Mouse (Mus musculus) kidney, embryonic 15.5 days (tissue): Measurements from ENCODE around the gene Xpnpep1. TPM values are rescaled to one million over a fixed set of nuclear protein-coding genes. Genes with fewer than 3 reads are reported as not detected.

Source experiments
- ATAC-seq: fragments of 200-750 bp; cut with Nextera tagmentation; replicated peaks from 2 replicates; pipeline ENCODE4 v1.8.0; 2017; ENCODE audit warnings: moderate TSS enrichment; ENCODE audit not compliant: low FRiP score
- H3K27ac ChIP-seq: fragments of 300-500 bp; sonication (generic); 2 replicates; pipeline ENCODE4 v1.5.1; 2015; ENCODE audit warnings: mild to moderate bottlenecking, inconsistent platforms
- H3K27me3 ChIP-seq: fragments of 300-500 bp; sonication (generic); 2 replicates; pipeline ENCODE4 v1.6.1; 2015; ENCODE audit warnings: inconsistent platforms
- H3K36me3 ChIP-seq: fragments of 300-500 bp; sonication (generic); 2 replicates; pipeline ENCODE4 v1.6.1; 2015; ENCODE audit warnings: inconsistent platforms
- H3K4me1 ChIP-seq: fragments of 300-500 bp; sonication (generic); 2 replicates; pipeline ENCODE4 v1.6.1; 2015; ENCODE audit warnings: inconsistent platforms
- H3K4me2 ChIP-seq: fragments of 300-500 bp; sonication (generic); 2 replicates; pipeline ENCODE4 v1.6.1; 2015; ENCODE audit warnings: moderate library complexity, mild to moderate bottlenecking, inconsistent platforms
- H3K4me3 ChIP-seq: fragments of 300-500 bp; sonication (generic); replicated peaks from 2 replicates; pipeline ENCODE4 v1.5.1; 2015; ENCODE audit warnings: mild to moderate bottlenecking, inconsistent platforms
- H3K9ac ChIP-seq: fragments of 300-500 bp; sonication (generic); 2 replicates; pipeline ENCODE4 v1.6.1; 2015; ENCODE audit warnings: mild to moderate bottlenecking, inconsistent platforms
- H3K9me3 ChIP-seq: fragments of 300-500 bp; sonication (generic); replicated peaks from 2 replicates; pipeline ENCODE4 v1.6.1; 2016; ENCODE audit warnings: inconsistent platforms
- WGBS: fragments of 180-500 bp; shearing (Covaris S2); methylation state at CpG from one replicate; pipeline ENCODE4 v1.1.7; 2015; ENCODE audit warnings: mixed read lengths; 5-methylcytosine and 5-hydroxymethylcytosine counted together
- polyA plus RNA-seq: library from polyadenylated mRNA; unstranded; fragments of >200 nt; fragmentation: Nextera tagmentation; extraction: Ambion mirVana; gene quantifications from 2 replicates; pipeline ENCODE4 v1.2.1, GENCODE M21; 2015

Xpnpep1 gene
- polyA plus RNA-seq, 1 experiment from 2014 or later: 168 TPM

- 0 out of 2 replicates have a peak overlapping the region, but pooled peaks have one; percentile 10 for H3K27ac ChIP-seq
- no peak for ATAC-seq
- 56% methylated on average over 12 of the region's 12 CpGs for WGBS
Observed at GRCm38 (mm10) chr19:53064292-53064971, 24.4 kb upstream of the Xpnpep1 start.

GRCm38 (mm10) chr19:53062046-53062445, 22.0 kb upstream of the Xpnpep1 start:
- peaks cover 30% of the 10 kb centered on the region for H3K4me1 ChIP-seq
- H3K9ac ChIP-seq: no peak overlapping the region
- no peak for ATAC-seq
- WGBS: 28% methylated on average over 3 of the region's 3 CpGs
- H3K36me3 ChIP-seq: no peaks in the 10 kb centered on the region
- no peaks in the 10 kb centered on the region for H3K27me3 ChIP-seq
- no peak overlapping the region for H3K4me3 ChIP-seq
- no peak overlapping the region for H3K4me2 ChIP-seq
- H3K27ac ChIP-seq: no peak overlapping the region
- H3K9me3 ChIP-seq: no peaks in the 10 kb centered on the region

More at GRCm38 (mm10) chr19:53064292-53064971, 24.4 kb upstream of the Xpnpep1 start:
- Histone ChIP-seq H3K9ac (no peak overlapping the region), H3K4me1 (peaks cover 25% of the 10 kb centered on the region), H3K4me2 (no peak overlapping the region), H3K36me3 (no peaks in the 10 kb centered on the region), H3K27me3 (no peaks in the 10 kb centered on the region), H3K4me3 (no peak overlapping the region), H3K9me3 (no peaks in the 10 kb centered on the region)

- Histone ChIP-seq H3K9ac (no peak overlapping the region), H3K9me3 (no peaks in the 10 kb centered on the region), H3K4me1 (peaks cover 11% of the 10 kb centered on the region; the same call in 1 of the 2 replicates), H3K27ac (peak overlapping the region; percentile 37; the same call in 1 of the 2 replicates), H3K27me3 (no peaks in the 10 kb centered on the region), H3K4me3 (no peak overlapping the region), H3K4me2 (no peak overlapping the region), H3K36me3 (no peaks in the 10 kb centered on the region)
- WGBS: 87% methylated on average over 16 of the region's 16 CpGs
- no peak for ATAC-seq
Observed at GRCm38 (mm10) chr19:53059344-53060111, 19.5 kb upstream of the Xpnpep1 start.

GRCm38 (mm10) chr19:53058726-53059334, 18.8 kb upstream of the Xpnpep1 start:
- H3K27me3 ChIP-seq: no peaks in the 10 kb centered on the region
- no peak overlapping the region for H3K4me3 ChIP-seq
- no peaks in the 10 kb centered on the region for H3K36me3 ChIP-seq
- H3K4me1 ChIP-seq: peaks cover 7% of the 10 kb centered on the region; the same call in 1 of the 2 replicates
- peak; percentile 72 for ATAC-seq
- peak overlapping the region; percentile 54 for H3K27ac ChIP-seq
- no peak overlapping the region for H3K4me2 ChIP-seq
- 64% methylated on average over 8 of the region's 8 CpGs for WGBS
- no peaks in the 10 kb centered on the region for H3K9me3 ChIP-seq
- no peak overlapping the region for H3K9ac ChIP-seq

GRCm38 (mm10) chr19:53057980-53058725, 18.1 kb upstream of the Xpnpep1 start:
- H3K4me2 ChIP-seq: no peak overlapping the region
- H3K4me1 ChIP-seq: peaks cover 7% of the 10 kb centered on the region; the same call in 1 of the 2 replicates
- no peaks in the 10 kb centered on the region for H3K27me3 ChIP-seq
- H3K9ac ChIP-seq: no peak overlapping the region
- WGBS: 58% methylated on average over 16 of the region's 16 CpGs
- no peaks in the 10 kb centered on the region for H3K36me3 ChIP-seq
- ATAC-seq: peak; percentile 38; the same call in 1 of the 2 replicates
- H3K4me3 ChIP-seq: no peak overlapping the region
- no peaks in the 10 kb centered on the region for H3K9me3 ChIP-seq
- peak overlapping the region; percentile 54 for H3K27ac ChIP-seq

- Histone ChIP-seq H3K36me3 (no peaks in the 10 kb centered on the region), H3K4me1 (peaks cover 18% of the 10 kb centered on the region), H3K4me3 (no peak overlapping the region), H3K27ac (no peak overlapping the region), H3K9ac (no peak overlapping the region), H3K4me2 (no peak overlapping the region), H3K9me3 (no peaks in the 10 kb centered on the region), H3K27me3 (no peaks in the 10 kb centered on the region)
- ATAC-seq: no peak
- 89% methylated on average over 16 of the region's 16 CpGs for WGBS
Observed at GRCm38 (mm10) chr19:53053355-53053754, 13.3 kb upstream of the Xpnpep1 start.

- H3K9me3 ChIP-seq: no peaks in the 10 kb centered on the region
- 23% methylated on average over 19 of the region's 19 CpGs for WGBS
- peak; percentile 81 for ATAC-seq
- H3K4me2 ChIP-seq: peak overlapping the region; percentile 37; the same call in 1 of the 2 replicates
- H3K27me3 ChIP-seq: no peaks in the 10 kb centered on the region
- H3K9ac ChIP-seq: no peak overlapping the region
- H3K4me1 ChIP-seq: peaks cover 24% of the 10 kb centered on the region
- no peak overlapping the region for H3K27ac ChIP-seq
- no peaks in the 10 kb centered on the region for H3K36me3 ChIP-seq
- no peak overlapping the region for H3K4me3 ChIP-seq
Observed at GRCm38 (mm10) chr19:53052031-53052670, 12.1 kb upstream of the Xpnpep1 start.

- Histone ChIP-seq H3K27ac (peak overlapping the region; percentile 9; the same call in 1 of the 2 replicates), H3K27me3 (no peaks in the 10 kb centered on the region), H3K4me3 (no peak overlapping the region), H3K36me3 (no peaks in the 10 kb centered on the region), H3K4me1 (peaks cover 28% of the 10 kb centered on the region), H3K9me3 (no peaks in the 10 kb centered on the region), H3K9ac (no peak overlapping the region), H3K4me2 (no peak overlapping the region)
- no peak; the same call in 1 of the 2 replicates for ATAC-seq
- WGBS: 43% methylated on average over 18 of the region's 18 CpGs
Observed at GRCm38 (mm10) chr19:53051288-53051985, 11.4 kb upstream of the Xpnpep1 start.

GRCm38 (mm10) chr19:53050100-53050499, 10.1 kb upstream of the Xpnpep1 start:
- H3K4me3 ChIP-seq: no peak overlapping the region
- H3K27ac ChIP-seq: no peak overlapping the region
- H3K9me3 ChIP-seq: no peaks in the 10 kb centered on the region
- 86% methylated on average over 3 of the region's 3 CpGs for WGBS
- H3K4me1 ChIP-seq: peaks cover 28% of the 10 kb centered on the region
- no peak overlapping the region for H3K4me2 ChIP-seq
- no peaks in the 10 kb centered on the region for H3K36me3 ChIP-seq
- no peak overlapping the region for H3K9ac ChIP-seq
- no peaks in the 10 kb centered on the region for H3K27me3 ChIP-seq
- ATAC-seq: no peak

GRCm38 (mm10) chr19:53047208-53047607, 7.2 kb upstream of the Xpnpep1 start:
- Histone ChIP-seq H3K27me3 (no peaks in the 10 kb centered on the region), H3K4me2 (no peak overlapping the region), H3K4me1 (peaks cover 23% of the 10 kb centered on the region), H3K27ac (peak overlapping the region; percentile 59), H3K9ac (no peak overlapping the region), H3K9me3 (no peaks in the 10 kb centered on the region), H3K36me3 (no peaks in the 10 kb centered on the region), H3K4me3 (no peak overlapping the region)
- WGBS: 69% methylated on average over 5 of the region's 5 CpGs
- ATAC-seq: no peak
